Mouse (Mus musculus) midbrain, embryonic 15.5 days (tissue): Measurements from ENCODE around the gene Fggy. TPM values are rescaled to one million over a fixed set of nuclear protein-coding genes. Genes with fewer than 3 reads are reported as not detected.

Experiments
- ATAC-seq: fragments of 200-750 bp; cut with Nextera tagmentation; replicated peaks from 2 replicates; pipeline ENCODE4 v1.8.0; 2017; ENCODE audit warnings: moderate TSS enrichment
- H3K27ac ChIP-seq: fragments of 300-500 bp; sonication (generic); 2 replicates; pipeline ENCODE4 v1.5.1; 2015; ENCODE audit warnings: mild to moderate bottlenecking, inconsistent platforms
- H3K27me3 ChIP-seq: fragments of 300-500 bp; sonication (generic); replicated peaks from 2 replicates; pipeline ENCODE4 v1.6.1; 2015; ENCODE audit warnings: inconsistent platforms
- H3K36me3 ChIP-seq: fragments of 300-500 bp; sonication (generic); replicated peaks from 2 replicates; pipeline ENCODE4 v1.6.1; 2015; ENCODE audit warnings: inconsistent platforms
- H3K4me1 ChIP-seq: fragments of 300-500 bp; sonication (generic); 2 replicates; pipeline ENCODE4 v1.6.1; 2015; ENCODE audit warnings: inconsistent platforms
- H3K4me2 ChIP-seq: fragments of 300-500 bp; sonication (generic); 2 replicates; pipeline ENCODE4 v1.6.1; 2015; ENCODE audit warnings: inconsistent platforms, mild to moderate bottlenecking, moderate library complexity
- H3K4me3 ChIP-seq: fragments of 300-500 bp; sonication (generic); 2 replicates; pipeline ENCODE4 v1.5.1; 2015; ENCODE audit warnings: mild to moderate bottlenecking, inconsistent platforms
- H3K9ac ChIP-seq: fragments of 300-500 bp; sonication (generic); 2 replicates; pipeline ENCODE4 v1.6.1; 2015; ENCODE audit warnings: mild to moderate bottlenecking, inconsistent platforms
- H3K9me3 ChIP-seq: fragments of 300-500 bp; sonication (generic); 2 replicates; pipeline ENCODE4 v1.6.1; 2016; ENCODE audit warnings: inconsistent platforms
- WGBS: fragments of 180-500 bp; shearing (Covaris S2); methylation state at CpG from one replicate; pipeline ENCODE4 v1.1.7; 2015; ENCODE audit warnings: mixed read lengths; 5-methylcytosine and 5-hydroxymethylcytosine counted together
- polyA plus RNA-seq: library from polyadenylated mRNA; unstranded; fragments of >200 nt; fragmentation: Nextera tagmentation; extraction: Ambion mirVana; gene quantifications from 2 replicates; pipeline ENCODE4 v1.2.1, GENCODE M21; 2015

Gene Fggy
- polyA plus RNA-seq, 1 experiment from 2014 or later, result 7.8 TPM

DNA sequence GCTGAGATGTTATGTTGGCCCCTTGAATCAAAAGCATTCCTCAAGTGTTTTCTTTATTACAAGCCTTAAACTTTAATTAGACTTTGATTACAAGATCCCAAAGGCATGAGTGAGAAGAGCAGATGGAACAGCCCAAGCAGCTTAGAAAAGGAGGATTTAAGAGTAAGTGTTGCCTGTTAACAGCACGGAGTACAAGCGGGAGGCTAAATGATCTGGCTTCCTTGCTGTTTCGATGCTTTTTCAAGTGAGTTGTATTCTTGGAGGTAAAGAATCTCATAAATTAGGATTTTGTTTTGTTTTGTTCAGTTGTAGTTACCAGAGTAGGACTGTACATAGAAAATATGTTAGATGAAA, 92.2 kb downstream of the Fggy start:
- H3K9me3 ChIP-seq, result no peaks in the 10 kb centered on the region
- no peaks in the 10 kb centered on the region for H3K27me3 ChIP-seq
- ATAC-seq, result no peak
- no peak overlapping the region for H3K9ac ChIP-seq
- WGBS, result 89% methylated on average over 3 of the region's 3 CpGs
- no peak overlapping the region for H3K27ac ChIP-seq
- no peak overlapping the region for H3K4me3 ChIP-seq
- H3K4me1 ChIP-seq, result peaks cover 18% of the 10 kb centered on the region
- no peak overlapping the region for H3K4me2 ChIP-seq
- H3K36me3 ChIP-seq, result no peaks in the 10 kb centered on the region

GRCm38 (mm10) chr4:95649980-95650379, 92.7 kb downstream of the Fggy start:
- H3K9me3 ChIP-seq, result no peaks in the 10 kb centered on the region
- H3K27me3 ChIP-seq, result no peaks in the 10 kb centered on the region
- no peak overlapping the region for H3K9ac ChIP-seq
- no peak overlapping the region for H3K4me2 ChIP-seq
- WGBS, result 71% methylated on average over 6 of the region's 6 CpGs
- H3K4me3 ChIP-seq, result no peak overlapping the region
- H3K27ac ChIP-seq, result no peak overlapping the region
- no peak for ATAC-seq
- H3K36me3 ChIP-seq, result no peaks in the 10 kb centered on the region
- peaks cover 18% of the 10 kb centered on the region for H3K4me1 ChIP-seq

GRCm38 (mm10) chr4:95652044-95652443, 94.7 kb downstream of the Fggy start:
- ATAC-seq, result peak; percentile 79
- Histone ChIP-seq H3K4me1 (peaks cover 18% of the 10 kb centered on the region), H3K4me2 (no peak overlapping the region; the same call in 1 of the 2 replicates), H3K27ac (peak overlapping the region; percentile 51), H3K9ac (no peak overlapping the region), H3K27me3 (no peaks in the 10 kb centered on the region), H3K36me3 (no peaks in the 10 kb centered on the region), H3K9me3 (no peaks in the 10 kb centered on the region), H3K4me3 (no peak overlapping the region)
- WGBS, result 21% methylated on average over 6 of the region's 6 CpGs

DNA sequence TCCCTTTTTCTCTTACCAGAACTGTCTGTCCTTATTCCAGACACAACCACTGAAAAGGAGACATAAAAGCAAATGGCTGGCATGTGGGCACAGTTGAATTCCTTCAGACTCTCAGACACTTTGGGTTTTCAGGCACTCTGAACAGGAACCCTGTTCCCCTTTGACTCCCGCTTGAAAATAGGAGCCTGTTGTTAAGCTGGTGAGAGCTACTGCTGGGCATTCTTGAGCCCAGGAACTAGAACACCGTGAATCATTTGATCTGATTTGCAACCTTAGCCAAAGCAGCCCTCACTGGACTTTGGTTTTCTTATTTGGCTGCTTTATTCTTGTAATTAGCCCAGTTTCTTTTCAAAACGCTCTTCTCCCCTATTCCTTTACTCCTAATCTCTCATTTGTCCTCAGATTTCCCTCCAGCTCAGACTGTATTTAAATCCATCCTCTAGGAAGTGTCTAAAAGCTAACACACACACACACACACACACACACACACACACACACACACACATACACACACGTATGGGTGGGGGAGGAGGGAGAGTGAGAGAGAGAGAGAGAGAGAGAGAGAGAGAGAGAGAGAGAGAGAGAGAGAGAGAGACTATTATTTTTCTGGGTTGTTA, 96.1 kb downstream of the Fggy start:
- 20% methylated on average over 4 of the region's 4 CpGs for WGBS
- no peak overlapping the region for H3K9ac ChIP-seq
- no peaks in the 10 kb centered on the region for H3K9me3 ChIP-seq
- 0 out of 2 replicates have a peak, but pooled peaks have one; percentile 22 for ATAC-seq
- H3K4me3 ChIP-seq, result no peak overlapping the region
- no peaks in the 10 kb centered on the region for H3K36me3 ChIP-seq
- H3K27ac ChIP-seq, result peak overlapping the region; percentile 49; the same call in 1 of the 2 replicates
- H3K4me2 ChIP-seq, result no peak overlapping the region
- peaks cover 18% of the 10 kb centered on the region for H3K4me1 ChIP-seq
- no peaks in the 10 kb centered on the region for H3K27me3 ChIP-seq

GRCm38 (mm10) chr4:95653913-95654301, 96.6 kb downstream of the Fggy start:
- Histone ChIP-seq H3K9me3 (no peaks in the 10 kb centered on the region), H3K27me3 (no peaks in the 10 kb centered on the region), H3K36me3 (no peaks in the 10 kb centered on the region), H3K4me2 (no peak overlapping the region), H3K27ac (no peak overlapping the region), H3K9ac (no peak overlapping the region), H3K4me3 (no peak overlapping the region), H3K4me1 (peaks cover 18% of the 10 kb centered on the region)
- 53% methylated on average over 4 of the region's 4 CpGs for WGBS
- no peak for ATAC-seq

GRCm38 (mm10) chr4:95659024-95659423, 101.7 kb downstream of the Fggy start:
- H3K4me3 ChIP-seq, result no peak overlapping the region
- H3K4me1 ChIP-seq, result no peaks in the 10 kb centered on the region
- H3K4me2 ChIP-seq, result no peak overlapping the region
- no peaks in the 10 kb centered on the region for H3K9me3 ChIP-seq
- H3K27me3 ChIP-seq, result no peaks in the 10 kb centered on the region
- H3K36me3 ChIP-seq, result no peaks in the 10 kb centered on the region
- no peak overlapping the region for H3K27ac ChIP-seq
- WGBS, result 23% methylated on average over 3 of the region's 3 CpGs
- no peak overlapping the region for H3K9ac ChIP-seq
- no peak for ATAC-seq

- H3K4me2 ChIP-seq, result no peak overlapping the region
Measured at GRCm38 (mm10) chr4:95663596-95663995, 106.3 kb downstream of the Fggy start.

GRCm38 (mm10) chr4:95664327-95664726, 107.0 kb downstream of the Fggy start:
- no peak for ATAC-seq
- H3K27me3 ChIP-seq, result no peaks in the 10 kb centered on the region
- no peaks in the 10 kb centered on the region for H3K4me1 ChIP-seq
- WGBS, result 52% methylated on average over 3 of the region's 3 CpGs
- no peak overlapping the region for H3K9ac ChIP-seq
- H3K9me3 ChIP-seq, result no peaks in the 10 kb centered on the region
- H3K4me3 ChIP-seq, result no peak overlapping the region
- no peak overlapping the region for H3K4me2 ChIP-seq
- no peak overlapping the region for H3K27ac ChIP-seq
- H3K36me3 ChIP-seq, result no peaks in the 10 kb centered on the region

More at GRCm38 (mm10) chr4:95663596-95663995, 106.3 kb downstream of the Fggy start:
- Histone ChIP-seq H3K9me3 (no peaks in the 10 kb centered on the region), H3K27ac (no peak overlapping the region), H3K9ac (no peak overlapping the region), H3K36me3 (no peaks in the 10 kb centered on the region), H3K4me3 (no peak overlapping the region), H3K27me3 (no peaks in the 10 kb centered on the region), H3K4me1 (no peaks in the 10 kb centered on the region)
- no peak for ATAC-seq
- 88% methylated on average over 4 of the region's 4 CpGs for WGBS

DNA sequence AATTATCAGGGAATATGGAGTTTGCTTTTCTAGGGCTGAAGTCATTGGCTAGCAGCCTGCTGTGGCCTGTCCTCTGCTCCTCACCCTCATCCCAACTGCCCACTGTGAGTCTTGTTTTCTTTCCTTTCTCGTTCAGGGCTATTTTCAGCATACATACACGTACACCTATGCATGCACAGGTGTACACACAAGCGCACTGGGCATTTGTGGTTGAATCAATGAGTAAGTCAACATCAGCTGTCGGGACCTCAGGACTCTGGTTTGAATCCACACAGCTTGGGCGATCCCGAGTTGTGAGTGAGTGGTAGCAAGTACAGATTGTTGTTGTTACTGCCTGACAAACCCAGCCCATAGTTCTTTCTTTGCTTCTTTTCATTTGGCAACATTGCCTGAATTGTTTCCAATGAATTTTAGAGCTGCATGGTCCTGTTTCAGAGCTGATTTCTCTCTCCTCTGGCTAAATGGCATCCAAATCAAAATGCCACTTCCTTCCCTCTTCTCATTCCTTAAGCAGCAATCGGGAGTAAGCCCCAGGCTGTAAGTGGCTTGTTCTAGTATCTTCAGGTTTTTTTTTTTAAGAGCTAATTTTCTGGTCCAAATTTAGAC, 109.1 kb downstream of the Fggy start:
- no peak for ATAC-seq
- no peaks in the 10 kb centered on the region for H3K4me1 ChIP-seq
- no peak overlapping the region for H3K27ac ChIP-seq
- no peaks in the 10 kb centered on the region for H3K36me3 ChIP-seq
- H3K27me3 ChIP-seq, result no peaks in the 10 kb centered on the region
- 85% methylated on average over 7 of the region's 7 CpGs for WGBS
- H3K9me3 ChIP-seq, result no peaks in the 10 kb centered on the region
- no peak overlapping the region for H3K9ac ChIP-seq
- no peak overlapping the region for H3K4me2 ChIP-seq
- no peak overlapping the region for H3K4me3 ChIP-seq

DNA sequence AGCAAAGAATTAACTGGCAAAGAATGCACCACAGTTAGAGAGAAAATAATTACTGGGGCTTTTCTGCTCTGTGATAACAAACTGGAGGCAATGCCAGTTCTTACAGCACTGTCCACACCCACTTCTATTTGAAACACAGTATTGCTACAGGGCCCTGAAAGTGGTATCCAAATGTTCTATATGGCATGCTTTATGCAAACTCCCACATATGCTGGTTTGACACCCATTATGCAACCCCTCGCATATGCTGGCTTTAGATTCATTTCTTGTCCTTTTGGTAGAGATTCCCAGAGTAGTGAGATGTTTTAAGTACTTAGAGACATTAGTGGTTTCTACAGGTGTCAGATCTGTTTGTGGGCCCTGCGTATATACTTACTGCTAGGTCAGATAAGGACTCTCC, 109.6 kb downstream of the Fggy start:
- H3K36me3 ChIP-seq, result no peaks in the 10 kb centered on the region
- ATAC-seq, result no peak
- WGBS, result 90% methylated on average over 2 of the region's 2 CpGs
- no peak overlapping the region for H3K4me2 ChIP-seq
- H3K9me3 ChIP-seq, result no peaks in the 10 kb centered on the region
- no peak overlapping the region for H3K9ac ChIP-seq
- H3K4me3 ChIP-seq, result no peak overlapping the region
- no peaks in the 10 kb centered on the region for H3K4me1 ChIP-seq
- no peak overlapping the region for H3K27ac ChIP-seq
- no peaks in the 10 kb centered on the region for H3K27me3 ChIP-seq

GRCm38 (mm10) chr4:95667595-95667994, 110.3 kb downstream of the Fggy start:
- no peak overlapping the region for H3K4me2 ChIP-seq
- H3K36me3 ChIP-seq, result no peaks in the 10 kb centered on the region
- 93% methylated on average over 1 of the region's 1 CpGs for WGBS
- no peak overlapping the region for H3K4me3 ChIP-seq
- H3K9ac ChIP-seq, result no peak overlapping the region
- H3K27me3 ChIP-seq, result no peaks in the 10 kb centered on the region
- no peaks in the 10 kb centered on the region for H3K4me1 ChIP-seq
- ATAC-seq, result no peak
- no peak overlapping the region for H3K27ac ChIP-seq
- no peaks in the 10 kb centered on the region for H3K9me3 ChIP-seq

DNA sequence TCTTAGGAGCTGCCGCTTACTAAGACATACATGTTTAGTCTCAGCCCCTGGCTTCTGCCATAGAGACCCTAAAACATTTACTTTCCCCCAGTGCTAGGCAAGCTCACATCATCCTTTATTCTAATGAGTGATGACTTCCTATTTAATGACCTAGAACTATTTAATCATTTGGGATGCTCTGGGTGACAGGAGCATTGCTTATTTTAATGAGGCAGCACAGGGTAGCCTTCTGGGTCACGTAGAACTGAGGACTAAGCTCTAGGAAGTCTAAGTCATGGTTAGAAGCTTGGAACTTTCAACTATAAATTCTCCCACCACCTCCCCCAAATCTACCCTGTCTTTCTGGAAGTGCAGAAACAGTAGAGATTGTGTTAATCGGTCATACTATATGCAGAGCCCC, 111.2 kb downstream of the Fggy start:
- 91% methylated on average over 3 of the region's 3 CpGs for WGBS

GRCm38 (mm10) chr4:95669336-95669735, 112.0 kb downstream of the Fggy start:
- WGBS, result 60% methylated on average over 2 of the region's 2 CpGs
- no peak overlapping the region for H3K4me2 ChIP-seq
- ATAC-seq, result no peak

More for the DNA sequence above, 111.2 kb downstream of the Fggy start:
- Histone ChIP-seq H3K4me3 (no peak overlapping the region), H3K9me3 (no peaks in the 10 kb centered on the region), H3K36me3 (no peaks in the 10 kb centered on the region), H3K9ac (no peak overlapping the region), H3K4me1 (no peaks in the 10 kb centered on the region), H3K27ac (no peak overlapping the region), H3K27me3 (no peaks in the 10 kb centered on the region), H3K4me2 (no peak overlapping the region)
- no peak for ATAC-seq

More at GRCm38 (mm10) chr4:95669336-95669735, 112.0 kb downstream of the Fggy start:
- Histone ChIP-seq H3K9me3 (no peaks in the 10 kb centered on the region), H3K9ac (no peak overlapping the region), H3K27ac (no peak overlapping the region), H3K4me1 (no peaks in the 10 kb centered on the region), H3K27me3 (no peaks in the 10 kb centered on the region), H3K4me3 (no peak overlapping the region), H3K36me3 (no peaks in the 10 kb centered on the region)
